Mouse (Mus musculus) thymus, adult 2 months (tissue): ENCODE measurements around the gene Ccdc92. TPM values are rescaled to one million over a fixed set of nuclear protein-coding genes. Genes with fewer than 3 reads are reported as not detected.

Source experiments
- DNase-seq: peaks from one replicate; pipeline ENCODE4 v3.0.0; 2021
- H3K27ac ChIP-seq: fragments of 200-500 bp; 2 replicates; pipeline ENCODE4 v1.5.1; 2012; ENCODE audit warnings: low read length, control low read depth; ENCODE audit not compliant: control insufficient read depth, insufficient read depth
- H3K27me3 ChIP-seq: fragments of 200-500 bp; 2 replicates; pipeline ENCODE4 v1.6.1; 2012; ENCODE audit warnings: mild to moderate bottlenecking, low read length, moderate library complexity, mixed read lengths; ENCODE audit not compliant: control insufficient read depth, insufficient read depth
- H3K36me3 ChIP-seq: fragments of 200-500 bp; 2 replicates; pipeline ENCODE4 v1.6.1; 2012; ENCODE audit warnings: mild to moderate bottlenecking, low read length, moderate library complexity; ENCODE audit not compliant: control insufficient read depth, insufficient read depth
- H3K4me1 ChIP-seq: fragments of 200-500 bp; replicated peaks from 2 replicates; pipeline ENCODE4 v1.6.1; 2012; ENCODE audit warnings: low read length; ENCODE audit not compliant: control insufficient read depth, insufficient read depth
- H3K4me3 ChIP-seq: fragments of 200-500 bp; 2 replicates; pipeline ENCODE4 v1.5.1; 2012; ENCODE audit warnings: mild to moderate bottlenecking, low read length, control low read depth, moderate library complexity; ENCODE audit not compliant: control insufficient read depth, insufficient read depth
- CTCF ChIP-seq: fragments of 200-500 bp; IDR thresholded peaks from 2 replicates; pipeline ENCODE4 v1.5.1; 2012; ENCODE audit warnings: mild to moderate bottlenecking, control low read depth, low read length, moderate library complexity, borderline replicate concordance; ENCODE audit not compliant: control insufficient read depth, poor library complexity, insufficient read depth; ENCODE audit errors: extremely low read depth
- POLR2A ChIP-seq: fragments of 200-500 bp; IDR thresholded peaks from 2 replicates; pipeline ENCODE4 v1.6.1; 2012; ENCODE audit warnings: mild to moderate bottlenecking, low read length, control low read depth, moderate library complexity; ENCODE audit not compliant: control insufficient read depth, poor library complexity, insufficient read depth; ENCODE audit errors: extremely low read depth
- WGBS: fragments of 180-500 bp; shearing (Covaris S2); methylation state at CpG from one replicate; pipeline ENCODE4 v1.1.7; 2018; 5-methylcytosine and 5-hydroxymethylcytosine counted together
- polyA plus RNA-seq: library from polyadenylated mRNA; depleted of rRNA; stranded (reverse); fragments of >200 nt; gene quantifications from 2 replicates; pipeline ENCODE4 v1.2.3, GENCODE M21; 2012

Gene Ccdc92
- polyA plus RNA-seq, 1 experiment: 16.1 TPM

DNA sequence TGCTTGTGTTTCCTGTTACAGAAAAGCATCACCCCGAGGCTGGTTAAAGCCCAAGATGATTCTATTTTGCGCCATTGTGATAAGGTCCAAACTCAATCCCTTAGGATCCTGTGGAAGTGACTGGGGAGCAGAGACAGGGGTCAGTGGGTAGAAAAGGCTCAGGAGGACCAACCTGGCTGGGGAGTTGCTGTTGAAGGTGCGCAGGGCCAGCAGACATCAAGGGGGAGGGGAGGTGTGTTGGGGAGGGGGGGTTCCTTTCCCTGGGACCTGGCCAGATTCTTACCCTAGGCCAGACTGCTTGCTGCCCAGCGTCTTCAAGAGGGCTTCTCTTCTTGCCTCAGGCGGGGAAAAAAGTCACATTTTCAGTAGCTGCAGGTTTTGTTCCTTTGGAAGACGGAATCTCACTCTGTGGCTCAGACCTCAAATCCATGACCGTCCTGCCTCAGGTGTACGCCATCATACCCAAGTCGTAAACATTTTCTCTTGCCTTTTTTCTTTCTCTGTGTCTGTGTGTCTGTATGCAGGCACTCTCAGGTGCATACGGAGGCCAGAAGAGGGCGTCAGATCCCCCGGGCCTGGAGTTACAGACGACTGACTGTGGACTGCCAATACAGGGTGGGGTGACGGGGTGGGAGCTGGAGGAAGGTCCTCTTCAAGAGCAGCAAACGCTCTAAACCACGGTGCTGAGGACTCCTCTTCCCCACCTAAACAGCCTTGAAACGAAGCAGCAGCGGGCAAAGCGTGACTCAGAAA is 38.7 kb upstream of the Ccdc92 start:
- no peak overlapping the region for H3K27ac ChIP-seq
- H3K36me3 ChIP-seq: no peaks in the 10 kb centered on the region
- H3K27me3 ChIP-seq: no peaks in the 10 kb centered on the region
- no peak overlapping the region for H3K4me3 ChIP-seq
- peaks cover 5% of the 10 kb centered on the region; the same call in 1 of the 2 replicates for H3K4me1 ChIP-seq
- no peak for DNase-seq
- 78% methylated on average over 19 of the region's 19 CpGs for WGBS
- no peak for TF ChIP-seq POLR2A
- no peak for TF ChIP-seq CTCF

DNA sequence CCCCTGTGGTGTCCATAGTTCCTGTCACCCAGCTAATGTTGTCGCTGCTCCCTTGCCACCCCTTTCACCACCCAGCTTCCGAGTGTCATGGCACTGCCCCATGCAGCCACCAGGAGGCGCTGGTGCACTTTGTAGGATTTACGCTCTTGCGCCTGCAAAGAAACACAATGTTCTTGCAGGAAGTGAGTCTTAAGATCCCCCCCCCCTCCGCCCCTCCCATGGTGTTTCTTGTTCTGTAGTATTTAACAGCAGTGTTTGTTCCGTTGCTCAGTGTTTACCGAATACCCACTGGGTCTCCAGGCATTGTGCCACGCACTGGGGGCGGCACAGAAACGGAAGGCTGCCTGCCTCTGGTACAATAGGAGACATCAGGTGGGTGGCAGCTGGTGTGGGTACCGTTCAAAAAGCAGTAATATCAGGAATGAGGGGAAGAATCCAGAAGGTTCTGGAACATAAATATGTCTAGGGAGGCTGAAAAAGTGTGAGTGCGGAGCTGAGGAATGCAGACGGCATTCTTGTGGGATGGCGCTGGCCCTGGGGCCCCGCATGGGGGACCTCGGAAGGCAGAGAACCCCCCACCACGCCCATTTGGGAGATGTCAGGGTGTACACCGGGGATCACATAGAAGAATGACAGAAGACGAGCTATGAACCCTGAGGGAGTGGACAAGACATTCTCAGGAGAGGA is 37.9 kb upstream of the Ccdc92 start:
- DNase-seq: peak; percentile 88

DNA sequence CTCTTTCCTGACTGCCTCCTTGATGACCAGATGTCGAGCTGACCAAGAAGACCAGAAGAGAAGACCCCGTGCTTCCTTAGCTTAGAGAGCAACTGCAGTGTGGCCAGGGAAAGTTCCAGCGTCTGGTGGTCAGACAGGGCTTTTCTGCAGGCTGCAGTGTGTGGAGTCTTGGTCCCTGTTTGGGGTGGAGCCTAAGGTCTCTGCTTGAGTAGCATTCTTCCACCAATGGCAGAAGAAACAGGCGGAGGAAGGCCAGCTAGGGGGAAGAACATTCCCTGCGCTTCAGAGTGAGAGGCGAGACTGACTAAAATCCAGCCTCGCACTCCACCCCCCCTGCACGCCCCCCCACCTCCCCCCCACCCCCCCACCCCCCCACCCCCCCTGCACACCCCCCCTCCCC is 33.9 kb upstream of the Ccdc92 start:
- WGBS: 83% methylated on average over 6 of the region's 8 CpGs
- no peaks in the 10 kb centered on the region for H3K36me3 ChIP-seq
- TF ChIP-seq CTCF (no peak), POLR2A (no peak)

More for the DNA sequence above, 37.9 kb upstream of the Ccdc92 start:
- TF ChIP-seq POLR2A (no peak), CTCF (peak; percentile 97)
- no peak overlapping the region for H3K4me3 ChIP-seq
- no peaks in the 10 kb centered on the region for H3K36me3 ChIP-seq
- no peak overlapping the region for H3K27ac ChIP-seq
- H3K27me3 ChIP-seq: no peaks in the 10 kb centered on the region
- WGBS: 31% methylated on average over 20 of the region's 20 CpGs
- peaks cover 5% of the 10 kb centered on the region; the same call in 1 of the 2 replicates for H3K4me1 ChIP-seq

DNA sequence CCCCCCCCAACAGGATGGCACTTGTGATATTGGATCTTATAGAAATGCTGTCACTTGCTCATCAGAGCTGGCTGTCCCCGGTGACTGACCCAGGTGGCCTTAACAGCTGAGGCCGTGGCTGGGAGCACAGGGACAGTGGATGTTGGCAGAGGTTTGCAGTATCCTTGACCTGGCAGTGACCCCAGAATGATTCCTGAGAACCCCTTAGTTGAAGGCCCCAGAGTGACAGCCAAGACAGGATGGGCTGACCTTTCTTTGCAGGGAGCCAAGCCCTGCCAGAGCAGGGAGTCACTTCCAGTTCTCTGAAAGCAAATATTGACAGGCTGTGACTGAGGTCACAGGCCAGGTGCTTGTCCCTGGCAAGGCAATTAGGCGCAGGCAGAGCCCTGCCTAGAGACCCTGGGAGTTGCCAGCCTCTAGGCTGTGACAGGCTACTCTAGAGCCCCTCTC is 29.7 kb upstream of the Ccdc92 start:
- no peaks in the 10 kb centered on the region for H3K4me1 ChIP-seq
- no peak for DNase-seq
- no peak for TF ChIP-seq POLR2A
- WGBS: 87% methylated on average over 3 of the region's 3 CpGs
- H3K4me3 ChIP-seq: no peak overlapping the region
- H3K27me3 ChIP-seq: no peaks in the 10 kb centered on the region
- no peak overlapping the region for H3K27ac ChIP-seq
- H3K36me3 ChIP-seq: peaks cover 9% of the 10 kb centered on the region

More for the DNA sequence above, 33.9 kb upstream of the Ccdc92 start:
- DNase-seq: no peak
- Histone ChIP-seq H3K27me3 (no peaks in the 10 kb centered on the region), H3K4me1 (peaks cover 5% of the 10 kb centered on the region; the same call in 1 of the 2 replicates), H3K27ac (no peak overlapping the region), H3K4me3 (no peak overlapping the region)

DNA sequence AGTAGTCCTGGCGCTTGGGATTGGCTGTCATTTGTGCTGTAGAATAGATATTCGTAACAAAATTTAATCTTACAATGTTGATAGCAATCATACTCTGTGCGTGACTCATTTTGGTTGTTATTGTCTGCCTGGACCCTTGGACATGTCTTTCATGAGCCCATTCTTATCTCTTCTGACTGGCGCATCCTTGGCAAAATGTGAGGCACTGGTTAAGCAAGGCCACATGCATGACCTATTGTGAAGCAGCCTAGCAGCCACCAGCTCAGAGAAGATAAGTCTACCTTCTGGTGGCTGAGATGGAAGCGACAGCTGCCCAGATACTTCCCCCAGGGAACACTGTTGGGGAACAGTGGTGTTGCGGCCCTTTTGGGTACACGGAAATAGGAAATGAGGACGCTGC is 26.4 kb upstream of the Ccdc92 start:
- 98% methylated on average over 8 of the region's 8 CpGs for WGBS
- Histone ChIP-seq H3K27ac (no peak overlapping the region), H3K27me3 (no peaks in the 10 kb centered on the region), H3K4me3 (no peak overlapping the region), H3K36me3 (peaks cover 35% of the 10 kb centered on the region), H3K4me1 (no peaks in the 10 kb centered on the region)
- no peak for DNase-seq
- TF ChIP-seq POLR2A (no peak), CTCF (no peak)

DNA sequence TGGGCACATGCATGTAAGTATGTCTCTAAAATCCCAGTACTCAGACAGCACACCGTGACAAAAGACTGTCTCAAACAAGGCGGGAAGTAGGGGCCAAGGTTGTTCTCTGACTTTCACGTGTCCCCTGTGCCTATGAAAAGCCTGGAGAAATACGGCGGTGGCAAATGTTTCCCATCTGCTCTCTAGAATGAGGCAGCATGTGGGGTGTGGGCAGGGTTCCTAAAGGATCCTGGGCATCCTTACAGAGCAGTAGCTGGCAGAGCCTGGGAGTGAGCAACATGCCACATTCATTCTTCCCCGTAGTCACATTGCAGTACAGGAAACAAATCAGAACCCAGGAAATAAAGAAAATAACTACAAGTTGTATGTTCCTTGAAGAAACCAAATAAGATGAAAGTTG is 21.7 kb upstream of the Ccdc92 start:
- Histone ChIP-seq H3K4me1 (no peaks in the 10 kb centered on the region), H3K27me3 (no peaks in the 10 kb centered on the region), H3K36me3 (peaks cover 35% of the 10 kb centered on the region), H3K27ac (no peak overlapping the region), H3K4me3 (no peak overlapping the region)
- TF ChIP-seq CTCF (no peak), POLR2A (no peak)
- WGBS: 95% methylated on average over 6 of the region's 6 CpGs
- DNase-seq: no peak
